10 mouse cellular contexts compared by ENCODE assay signal in the genomic region with DNA sequence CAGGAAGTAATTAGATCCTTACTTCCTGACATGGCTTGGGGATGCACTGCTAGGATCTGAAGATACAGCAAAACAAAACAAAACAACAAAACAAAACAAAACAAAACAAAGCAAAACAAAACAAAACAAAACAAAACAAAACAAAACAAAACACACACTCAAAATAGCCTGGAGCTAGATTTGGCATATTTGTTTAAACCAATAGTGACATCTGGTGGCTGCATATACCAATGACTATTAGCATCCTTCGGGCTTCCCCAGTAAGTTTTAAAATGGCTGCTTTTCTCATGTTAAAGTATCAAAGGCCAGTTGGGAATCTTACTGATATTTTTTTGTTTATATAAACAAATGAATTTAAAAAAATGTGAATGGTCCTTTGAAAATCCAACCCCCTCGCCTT. TPM values are rescaled to one million over a fixed set of nuclear protein-coding genes. Genes with fewer than 3 reads are reported as not detected.
DNase-seq lines count a peak whose midpoint lies in the region; ATAC-seq and TF ChIP-seq lines count a peak whose summit lies in the region.
"Had no signal": no experiment of that assay in that cellular context is flagged by ENCODE, and none has a peak within 500 bp of the region (broad histone marks: within the 10 kb centered on the region; RNA-seq: fewer than 3 reads in every experiment).

No protein-coding gene starts in this region.

- no peak overlapping the region for H3K27ac ChIP-seq in embryonic facial prominence, embryonic 11.5 days (replicated peaks; ENCODE audit: low read depth, low read length)
- no peak overlapping the region for H3K27ac ChIP-seq in embryonic facial prominence, embryonic 10.5 days (replicated peaks)
- H3K27ac ChIP-seq: hindbrain, embryonic 15.5 days; neural tube, embryonic 13.5 days had no signal

- 48% methylated on average over 2 of the region's 2 CpGs for whole genome bisulfite sequencing in embryonic facial prominence, embryonic 11.5 days
- WGBS in embryonic facial prominence, embryonic 10.5 days = 56% methylated on average over 2 of the region's 2 CpGs

- ATAC-seq in embryonic facial prominence, embryonic 11.5 days (replicated peaks; ENCODE audit: insufficient number of reproducible peaks, low FRiP score, low TSS enrichment, low read depth) = no peak

- DNase-seq in embryonic facial prominence, embryonic 11.5 days (ENCODE audit: low spot score) = peak; percentile 75
- no peak for DNase-seq in embryonic facial prominence, embryonic 10.5 days (ENCODE audit: low spot score)
- DNase-seq in left cerebral cortex, postnatal 25 days (ENCODE audit: low spot score in 2 of 2) = peak; percentile 20 to 47
- DNase-seq in left cerebral cortex, adult 8-10 months (ENCODE audit: low spot score in 2 of 2) = no peak
- DNase-seq in brain, embryonic 14.5 days (ENCODE audit: low read depth) = peak; percentile 82
- DNase-seq in induced T-regulatory cell, adult 2 months (ENCODE audit: low read depth) = peak; percentile 67
- DNase-seq in urinary bladder, postnatal 36 days (ENCODE audit: low spot score in 2 of 2) = no peak
- no peak for DNase-seq in spleen, postnatal 10 days (ENCODE audit: low spot score in 2 of 2)

- no peaks in the 10 kb centered on the region for H3K36me3 ChIP-seq in embryonic facial prominence, embryonic 11.5 days (replicated peaks; ENCODE audit: control insufficient read depth, insufficient read depth, low read depth, low read length)
- no peaks in the 10 kb centered on the region for H3K36me3 ChIP-seq in embryonic facial prominence, embryonic 10.5 days (replicated peaks)
- H3K36me3 ChIP-seq: hindbrain, embryonic 15.5 days; neural tube, embryonic 13.5 days had no signal

- H3K4me1 ChIP-seq in embryonic facial prominence, embryonic 11.5 days (ENCODE audit: control insufficient read depth, insufficient read depth, low read length) = no peaks in the 10 kb centered on the region
- H3K4me1 ChIP-seq in embryonic facial prominence, embryonic 10.5 days = no peaks in the 10 kb centered on the region
- H3K4me1 ChIP-seq: hindbrain, embryonic 15.5 days; neural tube, embryonic 13.5 days had no signal

- H3K9ac ChIP-seq in embryonic facial prominence, embryonic 11.5 days (replicated peaks; ENCODE audit: low read length) = no peak overlapping the region
- H3K9ac ChIP-seq: hindbrain, embryonic 15.5 days; neural tube, embryonic 13.5 days had no signal

- H3K4me2 ChIP-seq in embryonic facial prominence, embryonic 11.5 days (ENCODE audit: low read depth, low read length) = no peak overlapping the region
- H3K4me2 ChIP-seq: hindbrain, embryonic 15.5 days; neural tube, embryonic 13.5 days had no signal

- H3K9me3 ChIP-seq in embryonic facial prominence, embryonic 11.5 days (replicated peaks; ENCODE audit: control insufficient read depth, low read length) = no peaks in the 10 kb centered on the region
- H3K9me3 ChIP-seq in embryonic facial prominence, embryonic 10.5 days = no peaks in the 10 kb centered on the region
- H3K9me3 ChIP-seq: hindbrain, embryonic 15.5 days had no signal

- TF ChIP-seq CTCF in brain, embryonic 14.5 days (IDR thresholded peaks at IDR 0.05; ENCODE audit: borderline replicate concordance, extremely low read depth, insufficient read depth, insufficient read length) = 0 out of 2 replicates have a peak, but pooled peaks have one; percentile 32

- no peaks in the 10 kb centered on the region for H3K27me3 ChIP-seq in embryonic facial prominence, embryonic 11.5 days (ENCODE audit: control insufficient read depth, insufficient read depth, low read length)
- no peaks in the 10 kb centered on the region for H3K27me3 ChIP-seq in embryonic facial prominence, embryonic 10.5 days (replicated peaks; ENCODE audit: low read depth, poor library complexity, severe bottlenecking)
- H3K27me3 ChIP-seq: hindbrain, embryonic 15.5 days; neural tube, embryonic 13.5 days had no signal

- H3K4me3 ChIP-seq in embryonic facial prominence, embryonic 11.5 days (ENCODE audit: low read depth, low read length) = no peak overlapping the region
- H3K4me3 ChIP-seq in embryonic facial prominence, embryonic 10.5 days = no peak overlapping the region
- H3K4me3 ChIP-seq: hindbrain, embryonic 15.5 days; neural tube, embryonic 13.5 days had no signal

- TF ChIP-seq POLR2A in brain, embryonic 14.5 days (IDR thresholded peaks at IDR 0.05; ENCODE audit: borderline replicate concordance, extremely low read depth, insufficient read depth, insufficient read length, poor library complexity, severe bottlenecking) = no peak

- intact Hi-C loops in left cerebral cortex, postnatal 25 days (cut with DNase I) = loop anchor here (10.0 kb wide), 1 partner anchor 556 kb away; no protein-coding TSS in a partner anchor

RNA-seq across cellular contexts. Expression of gene Ica1, which starts 52.9 kb away (rescaled TPM):
- 20.4 and 21.4 TPM in 2 replicates for polyA plus RNA-seq in embryonic facial prominence, embryonic 11.5 days (2014; fragmentation: Nextera tagmentation; extraction: Ambion mirVana)
- 16.0 and 16.7 TPM in 2 replicates for polyA plus RNA-seq in embryonic facial prominence, embryonic 10.5 days (2016; fragmentation: Nextera tagmentation; extraction: Ambion mirVana)
- total RNA-seq in left cerebral cortex, postnatal 25 days (2021) = 10 to 100 TPM; 61.9 to 62.3 TPM
- 10 to 100 TPM; 61.4 to 71.1 (median 66.2) TPM for total RNA-seq in left cerebral cortex, adult 8-10 months (2022)
- polyA plus RNA-seq in brain, embryonic 14.5 days (2012; rRNA removed) = 15.6 and 20.0 TPM in 2 replicates

Comparison
In these comparisons a context has a peak if more than half of its experiments do, and no peak if none do; other contexts are left out.
1. DNase-seq: peak in embryonic facial prominence, embryonic 11.5 days (single experiment), left cerebral cortex, postnatal 25 days (2 of 2), brain, embryonic 14.5 days (single experiment) and induced T-regulatory cell, adult 2 months (single experiment); none in embryonic facial prominence, embryonic 10.5 days (single experiment), left cerebral cortex, adult 8-10 months (0 of 2), urinary bladder, postnatal 36 days (0 of 2) and spleen, postnatal 10 days (0 of 2).